Comparison of ENCODE assay signal across 9 mouse cellular contexts in genomic region chr2:168098040-168098439, GRCm38 (mm10). TPM values are rescaled to one million over a fixed set of nuclear protein-coding genes. Genes with fewer than 3 reads are reported as not detected.
DNase-seq lines count a peak whose midpoint lies in the region; ATAC-seq and TF ChIP-seq lines count a peak whose summit lies in the region.
"Had no signal": no experiment of that assay in that cellular context is flagged by ENCODE, and none has a peak within 500 bp of the region (broad histone marks: within the 10 kb centered on the region; RNA-seq: fewer than 3 reads in every experiment).

No protein-coding gene starts in this region.

- H3K4me1 ChIP-seq in heart, embryonic 12.5 days (replicated peaks): peaks cover 42% of the 10 kb centered on the region
- peaks cover 9 to 10% of the 10 kb centered on the region in 2 experiments; a peak in 2 of 4 replicates for H3K4me1 ChIP-seq in CH12.LX (ENCODE audit: control insufficient read depth in 1 of 2, insufficient read depth in 2 of 2)
- H3K4me1 ChIP-seq in cerebellum, adult 2 months (ENCODE audit: control insufficient read depth, insufficient read depth, low read length): no peaks in the 10 kb centered on the region
- peaks cover 22% of the 10 kb centered on the region for H3K4me1 ChIP-seq in lung, embryonic 15.5 days
- peaks cover 30% of the 10 kb centered on the region for H3K4me1 ChIP-seq in stomach, embryonic 16.5 days (ENCODE audit: control insufficient read depth, insufficient read depth, low read length)

- H3K36me3 ChIP-seq in heart, embryonic 12.5 days: peaks cover 13% of the 10 kb centered on the region
- H3K36me3 ChIP-seq in CH12.LX (replicated peaks in 1 of 2; ENCODE audit: control insufficient read depth in 1 of 2, insufficient read depth in 1 of 2, low read length in 1 of 2): peaks cover 5 to 16% of the 10 kb centered on the region in 2 experiments
- H3K36me3 ChIP-seq in lung, embryonic 15.5 days: no peaks in the 10 kb centered on the region; the same call in 1 of the 2 replicates
- peaks cover 8% of the 10 kb centered on the region; the same call in 1 of the 2 replicates for H3K36me3 ChIP-seq in stomach, embryonic 16.5 days (ENCODE audit: control insufficient read depth, insufficient read depth, low read length)

- H3K27ac ChIP-seq in heart, embryonic 12.5 days (ENCODE audit: poor library complexity, severe bottlenecking): no peak overlapping the region
- H3K27ac ChIP-seq in CH12.LX (ENCODE audit: insufficient read depth, low read depth): no peak overlapping the region
- no peak overlapping the region for H3K27ac ChIP-seq in cerebellum, adult 2 months (ENCODE audit: insufficient read depth, low read length)
- H3K27ac ChIP-seq in lung, embryonic 15.5 days: no peak overlapping the region
- no peak overlapping the region for H3K27ac ChIP-seq in stomach, embryonic 16.5 days (ENCODE audit: low read length)
- H3K27ac ChIP-seq: limb, embryonic 15.5 days had no signal

- TF ChIP-seq EP300 in CH12.LX (IDR thresholded peaks at IDR 0.05; ENCODE audit: low read length): no peak

- H3K4me2 ChIP-seq in heart, embryonic 12.5 days: no peak overlapping the region
- H3K4me2 ChIP-seq in CH12.LX (ENCODE audit: insufficient read depth, low read depth, poor library complexity, severe bottlenecking): no peak overlapping the region
- H3K4me2 ChIP-seq in lung, embryonic 15.5 days: peak overlapping the region; percentile 31
- no peak overlapping the region for H3K4me2 ChIP-seq in stomach, embryonic 16.5 days (ENCODE audit: low read depth, low read length)
- H3K4me2 ChIP-seq: limb, embryonic 15.5 days had no signal

- H3K79me2 ChIP-seq in CH12.LX (replicated peaks; ENCODE audit: control insufficient read depth, extremely low read depth, insufficient read depth, poor library complexity, severe bottlenecking): no peaks in the 10 kb centered on the region

- TF ChIP-seq POLR2A in CH12.LX (IDR thresholded peaks at IDR 0.05; ENCODE audit: low read depth, low read length): no peak
- no peak for TF ChIP-seq POLR2A in cerebellum, adult 2 months (IDR thresholded peaks at IDR 0.05; ENCODE audit: borderline replicate concordance, insufficient read depth, low read length)

- TF ChIP-seq RAD21 in CH12.LX (IDR thresholded peaks at IDR 0.05; ENCODE audit: low read depth, low read length): peak; percentile 76

- no peak for ATAC-seq in heart, embryonic 12.5 days (ENCODE audit: insufficient number of reproducible peaks, low FRiP score)
- peak; percentile 48; the same call in 1 of the 2 replicates for ATAC-seq in lung, embryonic 15.5 days (ENCODE audit: borderline replicate concordance, extremely low read depth, low FRiP score, low TSS enrichment)
- ATAC-seq in stomach, embryonic 16.5 days (ENCODE audit: insufficient read depth, low FRiP score): peak; percentile 27; the same call in 1 of the 2 replicates

- no peak overlapping the region for H3K9ac ChIP-seq in heart, embryonic 12.5 days
- no peak overlapping the region for H3K9ac ChIP-seq in CH12.LX (ENCODE audit: insufficient read depth, low read depth)
- H3K9ac ChIP-seq in lung, embryonic 15.5 days: no peak overlapping the region
- H3K9ac ChIP-seq in stomach, embryonic 16.5 days (ENCODE audit: low read length): no peak overlapping the region
- H3K9ac ChIP-seq: limb, embryonic 15.5 days had no signal

- in situ Hi-C loops in CH12.LX (cut with MboI; ENCODE audit: low pct_ligation_motif_present, low pct_unique_long_range_greater_than_20kb, low sequenced_read_pairs): no loop called here

- no peaks in the 10 kb centered on the region for H3K27me3 ChIP-seq in heart, embryonic 12.5 days (replicated peaks)
- H3K27me3 ChIP-seq in CH12.LX (replicated peaks): no peaks in the 10 kb centered on the region
- no peaks in the 10 kb centered on the region for H3K27me3 ChIP-seq in cerebellum, adult 2 months (ENCODE audit: control insufficient read depth, insufficient read depth, low read length)
- no peaks in the 10 kb centered on the region for H3K27me3 ChIP-seq in lung, embryonic 15.5 days
- H3K27me3 ChIP-seq in stomach, embryonic 16.5 days (ENCODE audit: control insufficient read depth, insufficient read depth, low read length): no peaks in the 10 kb centered on the region
- H3K27me3 ChIP-seq: limb, embryonic 15.5 days had no signal

- no peaks in the 10 kb centered on the region for H3K9me3 ChIP-seq in heart, embryonic 12.5 days (replicated peaks)
- H3K9me3 ChIP-seq in CH12.LX (replicated peaks; ENCODE audit: low read length): no peaks in the 10 kb centered on the region
- no peaks in the 10 kb centered on the region for H3K9me3 ChIP-seq in lung, embryonic 15.5 days
- H3K9me3 ChIP-seq in stomach, embryonic 16.5 days (replicated peaks; ENCODE audit: control insufficient read depth, low read length): no peaks in the 10 kb centered on the region
- H3K9me3 ChIP-seq: limb, embryonic 15.5 days had no signal

- 39% methylated on average over 6 of the region's 6 CpGs for WGBS in heart, embryonic 12.5 days
- WGBS in cerebellum, adult 2 months: 35% methylated on average over 6 of the region's 6 CpGs
- 30% methylated on average over 6 of the region's 6 CpGs for WGBS in lung, embryonic 15.5 days
- WGBS in stomach, embryonic 16.5 days: 34% methylated on average over 6 of the region's 6 CpGs

- peak; percentile 62 to 86 for TF ChIP-seq CTCF in CH12.LX (conservative IDR thresholded peaks at IDR 0.05 in 1 of 2, IDR thresholded peaks at IDR 0.05 in 1 of 2; ENCODE audit: low read depth in 2 of 2, low read length in 2 of 2)
- TF ChIP-seq CTCF in cerebellum, adult 2 months (IDR thresholded peaks at IDR 0.05; ENCODE audit: borderline replicate concordance, insufficient read depth, low read depth, low read length): peak; percentile 84

- peak; percentile 65 to 83 for DNase-seq in heart, adult 18-20 months
- DNase-seq in CH12.LX (ENCODE audit: extremely low read depth): peak; percentile 55
- DNase-seq in cerebellum, adult 2 months: peak; percentile 51 to 67
- peak; percentile 63 to 73 for DNase-seq in heart, adult 9 months (ENCODE audit: low spot score in 2 of 2)
- DNase-seq in kidney, postnatal 25 days: peak; percentile 84 to 86

- H3K4me3 ChIP-seq in heart, embryonic 12.5 days: no peak overlapping the region
- H3K4me3 ChIP-seq in CH12.LX (replicated peaks in 1 of 3; ENCODE audit: low read depth in 2 of 3, low read length in 2 of 3, poor library complexity in 1 of 3): no peak overlapping the region
- H3K4me3 ChIP-seq in cerebellum, adult 2 months (replicated peaks; ENCODE audit: insufficient read depth, low read depth, low read length): no peak overlapping the region
- H3K4me3 ChIP-seq in lung, embryonic 15.5 days: peak overlapping the region; percentile 22; the same call in 1 of the 2 replicates
- no peak overlapping the region for H3K4me3 ChIP-seq in stomach, embryonic 16.5 days (replicated peaks; ENCODE audit: low read length)
- H3K4me3 ChIP-seq: limb, embryonic 15.5 days had no signal

- dilution Hi-C loops in CH12.LX (cut with MboI; ENCODE audit: extremely low pct_ligation_motif_present, extremely low pct_unique_long_range_greater_than_20kb, low sequenced_read_pairs): no loop called here

TF ChIP-seq in CH12.LX, 34 proteins besides CTCF, POLR2A, EP300 and RAD21:
- TF ChIP-seq NRF1 (IDR thresholded peaks at IDR 0.05; ENCODE audit: low read depth, low read length): no peak
- TF ChIP-seq SMC3 (IDR thresholded peaks at IDR 0.05; ENCODE audit: low read depth, low read length): peak; percentile 74
TF ChIP-seq in CH12.LX: peak in this region for 1.

RNA-seq across cellular contexts. Expression of gene Pard6b, which starts 17.2 kb away (rescaled TPM):
- total RNA-seq in heart, adult 18-20 months (2021): 1 to 10 TPM; 1.7 to 2.6 TPM
- polyA plus RNA-seq in heart, embryonic 12.5 days (2016; fragmentation: Nextera tagmentation; extraction: Ambion mirVana): 13.0 and 13.2 TPM in 2 replicates
- 2.1 and 2.8 TPM in 2 replicates for total RNA-seq in CH12.LX (2012; rRNA removed)
- total RNA-seq in CH12.LX (2014; rRNA removed): 1.2 TPM in 2 replicates
- 1.1 and 1.3 TPM in 2 replicates for polyA plus RNA-seq in CH12.LX (2012; ENCODE audit: insufficient read length, low read depth)
- polyA plus RNA-seq in cerebellum, adult 2 months (2012; rRNA removed): 5.3 and 5.7 TPM in 2 replicates
- 10.8 and 12.8 TPM in 2 replicates for polyA plus RNA-seq in lung, embryonic 15.5 days (2015; fragmentation: Nextera tagmentation; extraction: Ambion mirVana)
- polyA plus RNA-seq in stomach, embryonic 16.5 days (2015; fragmentation: Nextera tagmentation; extraction: Ambion mirVana): 8.3 TPM in 2 replicates
